Mouse (Mus musculus): ENCODE measurements around the gene Eno4. TPM values are rescaled to one million over a fixed set of nuclear protein-coding genes. Genes with fewer than 3 reads are reported as not detected.

Gene Eno4
- polyA plus RNA-seq (2014; fragmentation: Illumina TruSeq; extraction: RNeasy Lipid Tissue Mini Kit (QIAGEN cat#74804); ENCODE audit: low read depth, low replicate concordance) = not detected

DNA sequence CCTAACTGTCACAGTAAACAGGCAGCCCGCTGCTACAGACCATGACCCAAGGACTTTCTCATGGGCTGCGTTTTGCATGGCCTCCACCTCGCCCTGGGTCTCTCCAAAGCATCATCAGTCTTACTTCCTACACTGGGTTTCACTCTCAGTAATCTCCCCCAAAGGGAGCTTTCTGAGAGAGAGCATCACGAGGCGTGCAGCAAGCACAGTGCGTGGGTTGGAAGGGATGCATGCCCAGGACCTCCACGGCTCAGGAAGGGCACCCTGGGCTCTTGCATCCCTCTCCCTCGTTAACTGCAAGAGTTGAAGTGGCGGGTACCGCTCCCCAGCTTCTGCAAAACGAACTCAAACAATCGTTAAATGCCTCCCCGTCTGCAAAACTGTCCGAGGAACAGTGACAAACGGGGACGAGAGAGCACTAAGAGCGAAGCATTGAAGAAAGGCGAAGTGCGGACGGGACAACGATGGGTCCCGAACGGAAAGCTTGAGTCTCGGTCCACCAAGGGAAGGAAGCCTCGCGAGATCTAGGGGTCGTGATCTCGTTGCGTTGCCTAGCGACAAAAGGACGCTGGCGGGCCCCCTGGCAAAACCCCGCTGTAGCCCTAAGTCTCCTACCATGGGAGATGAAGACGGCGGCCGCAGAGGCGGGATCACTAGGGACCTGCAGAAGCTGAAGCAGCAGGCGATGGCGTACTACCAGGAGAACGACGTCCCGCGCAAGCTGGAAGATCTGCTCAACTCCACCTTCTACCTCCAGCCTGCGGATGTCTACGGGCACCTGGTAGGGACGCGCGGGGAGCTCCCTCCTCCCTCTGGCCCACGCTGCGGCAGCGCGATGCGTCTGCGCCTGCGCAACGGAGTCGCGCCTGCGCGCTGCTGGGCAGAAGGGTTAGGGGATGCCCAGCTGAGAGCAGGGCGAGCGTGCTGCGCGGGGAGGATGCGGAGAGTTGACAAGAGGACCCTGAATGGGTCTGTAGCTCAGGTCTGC, at the start of gene Eno4, which contains the start of gene Hspa12a:
Gene Eno4, plus strand, starts transcription at position 585 of the 988 bp plus-strand sequence.
Gene Hspa12a, minus strand, starts transcription at position 814 of the 988 bp plus-strand sequence.

Other genes starting within 250 kb of the Eno4 start
- gene Pnliprp1, start 214.5 kb upstream of the Eno4 start, polyA plus RNA-seq (2014; fragmentation: Illumina TruSeq; extraction: RNeasy Lipid Tissue Mini Kit (QIAGEN cat#74804); ENCODE audit: low read depth, low replicate concordance) = not detected
- gene Pnliprp2, start 183.7 kb upstream of the Eno4 start, polyA plus RNA-seq (2014; fragmentation: Illumina TruSeq; extraction: RNeasy Lipid Tissue Mini Kit (QIAGEN cat#74804); ENCODE audit: low read depth, low replicate concordance) = not detected
- gene 1700019N19Rik, start 149.0 kb upstream of the Eno4 start, polyA plus RNA-seq (2014; fragmentation: Illumina TruSeq; extraction: RNeasy Lipid Tissue Mini Kit (QIAGEN cat#74804); ENCODE audit: low read depth, low replicate concordance) = not detected
- gene Hspa12a, start 229 bp downstream of the Eno4 start, polyA plus RNA-seq (2014; fragmentation: Illumina TruSeq; extraction: RNeasy Lipid Tissue Mini Kit (QIAGEN cat#74804); ENCODE audit: low read depth, low replicate concordance) = 0.95 TPM
- gene Shtn1, start 132.7 kb downstream of the Eno4 start, polyA plus RNA-seq (2014; fragmentation: Illumina TruSeq; extraction: RNeasy Lipid Tissue Mini Kit (QIAGEN cat#74804); ENCODE audit: low read depth, low replicate concordance) = 30.6 TPM
- gene Vax1, start 226.6 kb downstream of the Eno4 start, polyA plus RNA-seq (2014; fragmentation: Illumina TruSeq; extraction: RNeasy Lipid Tissue Mini Kit (QIAGEN cat#74804); ENCODE audit: low read depth, low replicate concordance) = not detected

Measured in liver, adult 10 weeks (tissue).